Mouse (Mus musculus): Measurements from ENCODE around the gene Sppl2a. TPM values are rescaled to one million over a fixed set of nuclear protein-coding genes. Genes with fewer than 3 reads are reported as not detected.

The Sppl2a gene
- polyA plus RNA-seq, 1 experiment from 2014 or later: 34.7 TPM

GRCm38 (mm10) chr2:126932261-126932896 lies 656 bp downstream of the Sppl2a start:
- 2% methylated on average over 14 of the region's 15 CpGs for WGBS
- peaks cover 6% of the 10 kb centered on the region; the same call in 1 of the 2 replicates for H3K4me1 ChIP-seq
- H3K9me3 ChIP-seq (replicated peaks): no peaks in the 10 kb centered on the region
- DNase-seq (ENCODE audit: low spot score): no peak
- peak overlapping the region; percentile 69 for H3K4me3 ChIP-seq
- peak overlapping the region; percentile 96 for H3K27ac ChIP-seq
- no peaks in the 10 kb centered on the region for H3K27me3 ChIP-seq (ENCODE audit: low read depth, poor library complexity, severe bottlenecking)
- no peaks in the 10 kb centered on the region for H3K36me3 ChIP-seq

- Histone ChIP-seq H3K4me1 (peaks cover 6% of the 10 kb centered on the region; the same call in 1 of the 2 replicates), H3K27ac (peak overlapping the region; percentile 96), H3K36me3 (peaks cover 5% of the 10 kb centered on the region), H3K9me3 (replicated peaks) (no peaks in the 10 kb centered on the region), H3K27me3 (ENCODE audit: low read depth, poor library complexity, severe bottlenecking) (no peaks in the 10 kb centered on the region), H3K4me3 (peak overlapping the region; percentile 69)
- 63% methylated on average over 4 of the region's 4 CpGs for WGBS
- DNase-seq (ENCODE audit: low spot score): no peak
Measured at GRCm38 (mm10) chr2:126931784-126932183, 1.3 kb downstream of the Sppl2a start.

- 90% methylated on average over 6 of the region's 6 CpGs for WGBS
- no peak overlapping the region for H3K27ac ChIP-seq
- no peaks in the 10 kb centered on the region for H3K27me3 ChIP-seq (ENCODE audit: low read depth, poor library complexity, severe bottlenecking)
- H3K36me3 ChIP-seq: peaks cover 26% of the 10 kb centered on the region
- H3K4me1 ChIP-seq: peaks cover 5% of the 10 kb centered on the region; the same call in 1 of the 2 replicates
- no peaks in the 10 kb centered on the region for H3K9me3 ChIP-seq (replicated peaks)
- DNase-seq (ENCODE audit: low spot score): no peak
- H3K4me3 ChIP-seq: no peak overlapping the region
Measured at GRCm38 (mm10) chr2:126928681-126929080, 4.4 kb downstream of the Sppl2a start.

GRCm38 (mm10) chr2:126920358-126921060 lies 12.5 kb downstream of the Sppl2a start:
- no peaks in the 10 kb centered on the region for H3K9me3 ChIP-seq (replicated peaks)
- H3K27ac ChIP-seq: no peak overlapping the region
- DNase-seq (ENCODE audit: low spot score): no peak
- WGBS: 93% methylated on average over 12 of the region's 12 CpGs
- H3K27me3 ChIP-seq (ENCODE audit: low read depth, poor library complexity, severe bottlenecking): no peaks in the 10 kb centered on the region
- H3K4me3 ChIP-seq: no peak overlapping the region
- no peaks in the 10 kb centered on the region for H3K4me1 ChIP-seq
- H3K36me3 ChIP-seq: peaks cover 63% of the 10 kb centered on the region

- peaks cover 39% of the 10 kb centered on the region for H3K36me3 ChIP-seq
- H3K4me1 ChIP-seq: no peaks in the 10 kb centered on the region
- whole genome bisulfite sequencing: 82% methylated on average over 1 of the region's 1 CpGs
- H3K4me3 ChIP-seq: no peak overlapping the region
- no peaks in the 10 kb centered on the region for H3K27me3 ChIP-seq (ENCODE audit: low read depth, poor library complexity, severe bottlenecking)
- no peak overlapping the region for H3K27ac ChIP-seq
- no peak for DNase-seq (ENCODE audit: low spot score)
- no peaks in the 10 kb centered on the region for H3K9me3 ChIP-seq (replicated peaks)
Measured at GRCm38 (mm10) chr2:126916236-126916635, 16.8 kb downstream of the Sppl2a start.

GRCm38 (mm10) chr2:126914096-126914495 lies 18.9 kb downstream of the Sppl2a start:
- no peak overlapping the region for H3K4me3 ChIP-seq
- no peaks in the 10 kb centered on the region for H3K27me3 ChIP-seq (ENCODE audit: low read depth, poor library complexity, severe bottlenecking)
- H3K27ac ChIP-seq: no peak overlapping the region
- DNase-seq (ENCODE audit: low spot score): no peak
- no peaks in the 10 kb centered on the region for H3K4me1 ChIP-seq
- H3K9me3 ChIP-seq (replicated peaks): no peaks in the 10 kb centered on the region
- WGBS: 71% methylated on average over 4 of the region's 4 CpGs
- H3K36me3 ChIP-seq: peaks cover 22% of the 10 kb centered on the region

GRCm38 (mm10) chr2:126904162-126904561 lies 28.9 kb downstream of the Sppl2a start:
- no peak overlapping the region for H3K4me3 ChIP-seq
- H3K4me1 ChIP-seq: no peaks in the 10 kb centered on the region
- no peak overlapping the region for H3K27ac ChIP-seq
- no peaks in the 10 kb centered on the region for H3K27me3 ChIP-seq (ENCODE audit: low read depth, poor library complexity, severe bottlenecking)
- H3K36me3 ChIP-seq: peaks cover 26% of the 10 kb centered on the region
- H3K9me3 ChIP-seq (replicated peaks): no peaks in the 10 kb centered on the region
- DNase-seq (ENCODE audit: low spot score): no peak
- 81% methylated on average over 3 of the region's 3 CpGs for WGBS

GRCm38 (mm10) chr2:126897511-126897910 lies 35.5 kb downstream of the Sppl2a start:
- Histone ChIP-seq H3K36me3 (peaks cover 18% of the 10 kb centered on the region), H3K4me1 (no peaks in the 10 kb centered on the region), H3K9me3 (replicated peaks) (no peaks in the 10 kb centered on the region), H3K4me3 (no peak overlapping the region), H3K27ac (no peak overlapping the region), H3K27me3 (ENCODE audit: low read depth, poor library complexity, severe bottlenecking) (no peaks in the 10 kb centered on the region)
- 89% methylated on average over 9 of the region's 9 CpGs for WGBS
- DNase-seq (ENCODE audit: low spot score): no peak

GRCm38 (mm10) chr2:126896941-126897340 lies 36.1 kb downstream of the Sppl2a start:
- WGBS: 86% methylated on average over 6 of the region's 6 CpGs

GRCm38 (mm10) chr2:126894245-126894644 lies 38.8 kb downstream of the Sppl2a start:
- H3K27ac ChIP-seq: no peak overlapping the region
- WGBS: 93% methylated on average over 3 of the region's 3 CpGs

More at GRCm38 (mm10) chr2:126896941-126897340, 36.1 kb downstream of the Sppl2a start:
- DNase-seq (ENCODE audit: low spot score): no peak
- H3K4me3 ChIP-seq: no peak overlapping the region
- no peaks in the 10 kb centered on the region for H3K9me3 ChIP-seq (replicated peaks)
- H3K4me1 ChIP-seq: no peaks in the 10 kb centered on the region
- H3K27me3 ChIP-seq (ENCODE audit: low read depth, poor library complexity, severe bottlenecking): no peaks in the 10 kb centered on the region
- peaks cover 13% of the 10 kb centered on the region for H3K36me3 ChIP-seq
- H3K27ac ChIP-seq: no peak overlapping the region

GRCm38 (mm10) chr2:126892316-126892715 lies 40.7 kb downstream of the Sppl2a start:
- no peak for DNase-seq (ENCODE audit: low spot score)
- H3K27me3 ChIP-seq (ENCODE audit: low read depth, poor library complexity, severe bottlenecking): no peaks in the 10 kb centered on the region
- no peaks in the 10 kb centered on the region for H3K9me3 ChIP-seq (replicated peaks)
- no peak overlapping the region for H3K27ac ChIP-seq
- 92% methylated on average over 7 of the region's 7 CpGs for WGBS
- no peaks in the 10 kb centered on the region for H3K36me3 ChIP-seq
- H3K4me3 ChIP-seq: no peak overlapping the region
- no peaks in the 10 kb centered on the region for H3K4me1 ChIP-seq

More at GRCm38 (mm10) chr2:126894245-126894644, 38.8 kb downstream of the Sppl2a start:
- Histone ChIP-seq H3K4me1 (no peaks in the 10 kb centered on the region), H3K9me3 (replicated peaks) (no peaks in the 10 kb centered on the region), H3K27me3 (ENCODE audit: low read depth, poor library complexity, severe bottlenecking) (no peaks in the 10 kb centered on the region), H3K36me3 (peaks cover 3% of the 10 kb centered on the region), H3K4me3 (no peak overlapping the region)
- no peak for DNase-seq (ENCODE audit: low spot score)

GRCm38 (mm10) chr2:126891743-126892142 lies 41.3 kb downstream of the Sppl2a start:
- H3K4me3 ChIP-seq: no peak overlapping the region
- no peaks in the 10 kb centered on the region for H3K4me1 ChIP-seq
- no peaks in the 10 kb centered on the region for H3K36me3 ChIP-seq
- H3K9me3 ChIP-seq (replicated peaks): no peaks in the 10 kb centered on the region
- H3K27me3 ChIP-seq (ENCODE audit: low read depth, poor library complexity, severe bottlenecking): no peaks in the 10 kb centered on the region
- H3K27ac ChIP-seq: no peak overlapping the region
- no peak for DNase-seq (ENCODE audit: low spot score)

- no peak overlapping the region for H3K27ac ChIP-seq
- H3K36me3 ChIP-seq: no peaks in the 10 kb centered on the region
- no peak for DNase-seq (ENCODE audit: low spot score)
- no peaks in the 10 kb centered on the region for H3K4me1 ChIP-seq
- WGBS: 65% methylated on average over 3 of the region's 3 CpGs
- H3K27me3 ChIP-seq (ENCODE audit: low read depth, poor library complexity, severe bottlenecking): no peaks in the 10 kb centered on the region
- H3K4me3 ChIP-seq: no peak overlapping the region
- H3K9me3 ChIP-seq (replicated peaks): no peaks in the 10 kb centered on the region
Measured at GRCm38 (mm10) chr2:126887141-126887540, 45.9 kb downstream of the Sppl2a start.

Measured in limb, embryonic 10.5 days (tissue).